8 mouse cellular contexts compared by ENCODE assay signal in genomic region chr7:83884921-83885532, GRCm38 (mm10). TPM values are rescaled to one million over a fixed set of nuclear protein-coding genes. Genes with fewer than 3 reads are reported as not detected.
DNase-seq lines count a peak whose midpoint lies in the region; ATAC-seq and TF ChIP-seq lines count a peak whose summit lies in the region.

No protein-coding gene starts in this region.

- WGBS in intestine, embryonic 14.5 days = 36% methylated on average over 6 of the region's 6 CpGs
- 24% methylated on average over 6 of the region's 6 CpGs for WGBS in stomach, postnatal 0 days

- no peak for TF ChIP-seq POLR2A in testis, adult 2 months (IDR thresholded peaks at IDR 0.05; ENCODE audit: control insufficient read depth, low read depth, low read length)

- H3K27ac ChIP-seq in testis, adult 2 months (ENCODE audit: control insufficient read depth, insufficient read depth, low read depth, low read length) = peak overlapping the region; percentile 84
- peak overlapping the region; percentile 99 for H3K27ac ChIP-seq in intestine, embryonic 14.5 days (ENCODE audit: low read depth)
- peak overlapping the region; percentile 99 for H3K27ac ChIP-seq in stomach, postnatal 0 days (replicated peaks)

- no peaks in the 10 kb centered on the region for H3K36me3 ChIP-seq in testis, adult 2 months (ENCODE audit: control insufficient read depth, insufficient read depth, low read length)
- H3K36me3 ChIP-seq in intestine, embryonic 14.5 days (ENCODE audit: control insufficient read depth, insufficient read depth, low read length) = peaks cover 18% of the 10 kb centered on the region
- H3K36me3 ChIP-seq in stomach, postnatal 0 days (ENCODE audit: control insufficient read depth, insufficient read depth, low read length) = no peaks in the 10 kb centered on the region

- peak overlapping the region; percentile 65 for H3K4me2 ChIP-seq in intestine, embryonic 14.5 days (ENCODE audit: low read length)
- H3K4me2 ChIP-seq in stomach, postnatal 0 days (replicated peaks; ENCODE audit: low read depth) = peak overlapping the region; percentile 95

- no peak for TF ChIP-seq CTCF in testis, adult 2 months (IDR thresholded peaks at IDR 0.05; ENCODE audit: control insufficient read depth, insufficient read depth, insufficient replicate concordance, low read depth, low read length)
- TF ChIP-seq CTCF in stomach, postnatal 0 days (IDR thresholded peaks at IDR 0.05; ENCODE audit: low read depth) = no peak

- H3K27me3 ChIP-seq in testis, adult 2 months (ENCODE audit: control insufficient read depth, insufficient read depth, low read length) = no peaks in the 10 kb centered on the region
- H3K27me3 ChIP-seq in intestine, embryonic 14.5 days (replicated peaks; ENCODE audit: control insufficient read depth, insufficient read depth, low read length) = no peaks in the 10 kb centered on the region
- H3K27me3 ChIP-seq in stomach, postnatal 0 days (ENCODE audit: control insufficient read depth, insufficient read depth, low read length) = no peaks in the 10 kb centered on the region

- TF ChIP-seq EP300 in stomach, postnatal 0 days (optimal IDR thresholded peaks at IDR 0.05) = no peak

- peak overlapping the region; percentile 90 for H3K9ac ChIP-seq in intestine, embryonic 14.5 days (ENCODE audit: low read length)
- peak overlapping the region; percentile 88 for H3K9ac ChIP-seq in stomach, postnatal 0 days (ENCODE audit: low read length)

- DNase-seq in testis, postnatal 10 days (ENCODE audit: low spot score) = no peak
- no peak for DNase-seq in intestine, embryonic 14.5 days (ENCODE audit: low spot score)
- DNase-seq in lung, postnatal 25 days (ENCODE audit: low spot score) = peak; percentile 24
- DNase-seq in stomach, postnatal 0 days (ENCODE audit: low spot score) = peak; percentile 68
- no peak for DNase-seq in layer of hippocampus, adult 18-20 months (ENCODE audit: low spot score in 2 of 2)
- no peak for DNase-seq in frontal cortex, postnatal 10 days (ENCODE audit: low spot score in 2 of 2)

- H3K4me3 ChIP-seq in testis, adult 2 months (ENCODE audit: control insufficient read depth, low read depth, low read length) = peak overlapping the region; percentile 85; the same call in 1 of the 2 replicates
- H3K4me3 ChIP-seq in intestine, embryonic 14.5 days (ENCODE audit: low read depth, low read length) = peak overlapping the region; percentile 84
- peak overlapping the region; percentile 79 for H3K4me3 ChIP-seq in stomach, postnatal 0 days (ENCODE audit: low read depth, low read length)

- H3K4me1 ChIP-seq in testis, adult 2 months (ENCODE audit: control insufficient read depth, insufficient read depth, low read length) = peaks cover 8% of the 10 kb centered on the region; the same call in 1 of the 2 replicates
- H3K4me1 ChIP-seq in intestine, embryonic 14.5 days (replicated peaks; ENCODE audit: control insufficient read depth, insufficient read depth, low read length) = peaks cover 30% of the 10 kb centered on the region
- H3K4me1 ChIP-seq in stomach, postnatal 0 days (replicated peaks; ENCODE audit: control insufficient read depth, insufficient read depth) = peaks cover 10% of the 10 kb centered on the region

- no peaks in the 10 kb centered on the region for H3K9me3 ChIP-seq in intestine, embryonic 14.5 days (ENCODE audit: control insufficient read depth, low read length)
- no peaks in the 10 kb centered on the region for H3K9me3 ChIP-seq in stomach, postnatal 0 days (ENCODE audit: control insufficient read depth, low read length)

- ATAC-seq in erythroblast, adult 5-6 weeks (replicated peaks; ENCODE audit: low FRiP score, poor library complexity, severe bottlenecking) = peak; percentile 53
- ATAC-seq in intestine, embryonic 14.5 days (replicated peaks; ENCODE audit: low FRiP score, low TSS enrichment, low read depth) = peak; percentile 6; the same call in 1 of the 2 replicates
- peak; percentile 67 for ATAC-seq in stomach, postnatal 0 days (ENCODE audit: low FRiP score, low TSS enrichment)

RNA-seq across cellular contexts. Expression of gene Mesd, which starts 0.8 kb away (rescaled TPM):
- polyA plus RNA-seq in testis, adult 2 months (2012; rRNA removed) = 23.9 and 33.9 TPM in 2 replicates
- total RNA-seq in erythroblast, adult 5-6 weeks (2015; ENCODE audit: low replicate concordance) = 22.2 and 27.1 TPM in 2 replicates
- total RNA-seq in erythroblast, adult 5-6 weeks (2017; ENCODE audit: low replicate concordance) = 28.9 and 35.9 TPM in 2 replicates
- polyA plus RNA-seq in intestine, embryonic 14.5 days (2014; fragmentation: Nextera tagmentation; extraction: Ambion mirVana) = 84.5 and 96.8 TPM in 2 replicates
- 54.7 and 62.9 TPM in 2 replicates for polyA plus RNA-seq in stomach, postnatal 0 days (2015; fragmentation: Nextera tagmentation; extraction: Ambion mirVana)
- total RNA-seq in layer of hippocampus, adult 18-20 months (2021) = 10 to 100 TPM; 65.8 to 68.1 TPM

RNA-seq across cellular contexts. Expression of gene Tlnrd1, which starts 0.9 kb away (rescaled TPM):
- polyA plus RNA-seq in testis, adult 2 months (2012; rRNA removed) = 3.2 and 3.5 TPM in 2 replicates
- total RNA-seq in erythroblast, adult 5-6 weeks (2015; ENCODE audit: low replicate concordance) = 6.7 and 8.8 TPM in 2 replicates
- 8.3 and 12.4 TPM in 2 replicates for total RNA-seq in erythroblast, adult 5-6 weeks (2017; ENCODE audit: low replicate concordance)
- polyA plus RNA-seq in intestine, embryonic 14.5 days (2014; fragmentation: Nextera tagmentation; extraction: Ambion mirVana) = 13.0 and 17.0 TPM in 2 replicates
- 8.5 and 10.8 TPM in 2 replicates for polyA plus RNA-seq in stomach, postnatal 0 days (2015; fragmentation: Nextera tagmentation; extraction: Ambion mirVana)
- total RNA-seq in layer of hippocampus, adult 18-20 months (2021) = 10 to 100 TPM; 21.5 to 23.9 TPM

Comparison
In these comparisons a context has a peak if more than half of its experiments do, and no peak if none do; other contexts are left out.
1. DNase-seq: peak in lung, postnatal 25 days (single experiment) and stomach, postnatal 0 days (single experiment); none in testis, postnatal 10 days (single experiment), intestine, embryonic 14.5 days (single experiment), layer of hippocampus, adult 18-20 months (0 of 2) and frontal cortex, postnatal 10 days (0 of 2).
2. ATAC-seq: peak in every context shown above with its lines; median percentile 67 in stomach, postnatal 0 days; 53 in erythroblast, adult 5-6 weeks; 6 in intestine, embryonic 14.5 days.
3. Peak in every context shown above with its lines, with median percentiles within 50 percentile points of each other: H3K27ac ChIP-seq and H3K4me3 ChIP-seq.